Mouse (Mus musculus): Measurements from ENCODE around the gene Dync1i2.

DNA sequence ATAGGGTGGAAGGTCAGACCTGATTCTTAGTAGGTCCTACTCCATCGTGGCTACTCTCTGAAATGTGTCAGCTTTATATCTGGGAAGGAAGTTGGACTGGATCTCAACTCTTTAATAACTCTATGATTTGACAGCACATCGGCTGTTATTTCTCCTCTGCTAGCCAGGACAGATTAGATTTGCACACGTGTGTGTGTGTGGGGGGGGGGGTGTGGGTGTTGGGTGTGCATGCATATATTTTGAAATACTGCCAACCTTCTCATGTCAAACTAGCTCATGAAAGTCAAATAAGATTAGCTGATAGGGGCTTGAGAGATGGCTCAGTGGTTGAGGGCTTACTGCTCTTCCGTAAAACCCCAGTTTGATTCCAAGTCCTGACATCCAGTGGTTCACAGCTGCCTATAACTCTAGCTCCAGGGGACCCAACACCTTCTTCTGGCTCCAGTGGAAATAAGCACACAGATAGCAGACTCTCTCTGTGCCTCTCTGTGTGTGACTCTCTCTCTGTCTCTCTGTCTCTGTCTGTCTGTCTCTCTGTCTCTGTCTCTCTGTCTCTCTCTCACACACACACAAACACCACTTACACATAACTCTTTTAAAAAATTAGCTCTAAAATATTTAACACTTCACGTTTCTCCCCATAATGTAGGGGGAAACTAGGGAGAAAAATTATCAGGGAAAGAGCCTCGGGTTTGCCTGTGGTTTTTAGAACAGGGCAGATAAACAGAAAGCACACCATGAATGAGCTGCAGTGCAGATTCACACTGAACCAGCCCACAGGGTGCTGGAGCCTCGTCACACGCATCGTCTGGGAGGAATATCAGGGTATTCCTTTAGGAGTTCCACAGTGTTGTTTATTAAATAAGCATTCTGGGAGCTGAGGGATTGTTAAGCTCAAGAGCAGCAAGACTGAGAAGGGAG is 34.9 kb upstream of the Dync1i2 start:
- TF ChIP-seq CTCF (IDR thresholded peaks at IDR 0.05; ENCODE audit: control insufficient read depth, insufficient read depth, insufficient read length) = no peak
- no peak for TF ChIP-seq USF1 (IDR thresholded peaks at IDR 0.05; ENCODE audit: low read depth)
